Comparison of ENCODE assay signal across 1 mouse cellular context in the genomic region with DNA sequence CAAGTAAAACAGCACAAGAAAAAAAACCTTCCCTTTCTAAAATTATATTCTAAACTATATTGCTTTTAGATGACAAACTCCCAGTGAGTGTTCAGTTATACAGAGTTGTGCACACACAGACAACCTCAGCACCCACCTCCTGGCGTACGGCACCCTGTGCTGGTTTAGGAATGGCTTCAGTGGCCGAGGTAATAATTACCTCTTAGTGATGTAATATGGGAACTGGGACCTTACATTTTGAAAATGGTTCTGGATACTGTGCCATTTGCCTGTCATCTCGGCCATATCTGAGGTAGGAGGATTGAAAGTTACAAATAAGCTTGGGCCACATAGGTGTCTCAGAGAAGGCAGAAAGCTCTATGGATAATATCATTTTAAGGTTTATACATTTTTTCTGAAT.
TF ChIP-seq lines count a peak whose summit lies in the region.

No protein-coding gene starts in this region.

TF ChIP-seq in MEL, 35 proteins besides CTCF, POLR2A, EP300 and RAD21:
- no peak for TF ChIP-seq MAX (IDR thresholded peaks at IDR 0.05; ENCODE audit: low read length)
- no peak for TF ChIP-seq E2F4 (IDR thresholded peaks at IDR 0.05; ENCODE audit: borderline replicate concordance, low read depth, low read length)
- TF ChIP-seq MYC (IDR thresholded peaks at IDR 0.05; ENCODE audit: low read depth, low read length), result no peak
